Mouse (Mus musculus): ENCODE measurements at regions not wholly inside any gene's neighbourhood (a gene's known extent, or its start where the extent isn't known, plus 50 kb on each side); places are given as distances from the start of the nearest gene placed in this dataset.

GRCm38 (mm10) chr19:37836900-37837299 is 139.3 kb downstream of the Cyp26a1 start:
- no peak for ATAC-seq (ENCODE audit: insufficient number of reproducible peaks, low FRiP score)
- Histone ChIP-seq H3K4me2 (no peak overlapping the region), H3K9me3 (replicated peaks) (no peaks in the 10 kb centered on the region), H3K4me3 (no peak overlapping the region), H3K9ac (no peak overlapping the region), H3K27me3 (replicated peaks) (no peaks in the 10 kb centered on the region), H3K36me3 (no peaks in the 10 kb centered on the region), H3K27ac (ENCODE audit: poor library complexity, severe bottlenecking) (no peak overlapping the region), H3K4me1 (replicated peaks) (peaks cover 16% of the 10 kb centered on the region)
- 55% methylated on average over 5 of the region's 5 CpGs for WGBS

All from heart, embryonic 12.5 days (tissue).